Mouse (Mus musculus): ENCODE results near the gene Selenbp2. TPM values are rescaled to one million over a fixed set of nuclear protein-coding genes. Genes with fewer than 3 reads are reported as not detected.
"Not testable (repeated sequence)": the region's sequence is repeated elsewhere in the genome, so short reads cannot be mapped to it uniquely, and the experiment has no call there.

The Selenbp2 gene
- polyA plus RNA-seq, 1 experiment, result 1.1 TPM

DNA sequence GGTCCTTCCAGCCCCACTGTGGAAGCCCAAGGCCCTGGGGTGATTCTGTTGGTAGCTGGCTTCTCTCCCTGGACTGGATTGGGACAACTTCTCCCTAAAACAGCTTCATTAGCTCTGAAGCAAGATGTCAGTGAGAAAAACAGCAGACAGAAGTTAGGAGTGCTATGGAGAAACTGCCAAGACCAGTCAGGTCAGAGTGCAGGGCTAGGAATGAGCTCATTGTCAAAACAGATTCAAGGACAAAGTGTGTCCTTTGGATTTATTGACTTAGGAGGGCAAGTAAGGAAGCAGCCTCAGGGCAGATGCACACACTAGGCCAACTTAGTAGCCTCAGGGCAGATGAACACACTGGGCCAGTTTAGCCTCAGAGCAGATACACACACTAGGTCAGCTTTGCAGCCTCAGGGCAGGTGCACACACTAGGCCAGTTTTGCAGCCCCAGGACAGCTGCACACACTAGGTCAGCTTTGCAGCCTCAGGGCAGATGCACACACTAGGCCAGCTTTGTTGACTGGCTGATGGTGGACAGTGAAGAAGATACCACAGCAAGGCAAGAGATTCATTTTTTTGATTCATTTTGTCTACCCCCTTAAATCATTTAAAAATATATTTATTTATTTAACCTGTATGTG is 2.6 kb upstream of the Selenbp2 start:
- no peak overlapping the region for H3K27ac ChIP-seq (ENCODE audit: insufficient read depth, low read length)
- no peaks in the 10 kb centered on the region for H3K4me1 ChIP-seq (ENCODE audit: control insufficient read depth, insufficient read depth, insufficient read length)
- no peaks in the 10 kb centered on the region for H3K36me3 ChIP-seq (ENCODE audit: control insufficient read depth, insufficient read depth, low read length)
- H3K4me3 ChIP-seq (ENCODE audit: extremely low read depth, insufficient read depth, insufficient read length), result no peak overlapping the region
- DNase-seq (ENCODE audit: low read depth in 1 of 2, low spot score in 2 of 2), result no peak
- TF ChIP-seq POLR2A (IDR thresholded peaks at IDR 0.05; ENCODE audit: low read depth, low read length) (no peak), CTCF (IDR thresholded peaks at IDR 0.05; ENCODE audit: extremely low read depth, insufficient read depth, insufficient read length, insufficient replicate concordance) (no peak)
- H3K27me3 ChIP-seq (ENCODE audit: control insufficient read depth, insufficient read depth, low read length), result no peaks in the 10 kb centered on the region

DNA sequence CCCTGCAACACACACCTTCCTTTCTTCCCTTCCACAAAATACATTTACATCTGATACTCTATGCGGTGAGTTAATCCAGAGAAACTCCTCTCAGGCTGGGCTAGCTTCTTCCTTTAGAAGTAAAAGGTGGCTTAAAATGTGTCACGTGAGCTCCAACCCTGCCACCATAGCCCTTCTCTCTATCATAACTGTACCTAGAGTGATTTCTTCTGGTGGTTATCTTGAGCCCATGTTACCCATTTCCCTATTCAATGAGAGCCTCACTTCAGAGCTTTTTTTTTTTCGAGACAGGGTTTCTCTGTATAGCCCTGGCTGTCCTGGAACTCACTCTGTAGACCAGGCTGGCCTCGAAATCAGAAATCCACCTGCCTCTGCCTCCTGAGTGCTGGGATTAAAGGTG is 1.7 kb upstream of the Selenbp2 start:
- DNase-seq (ENCODE audit: low read depth in 1 of 2, low spot score in 2 of 2); H3K4me1 ChIP-seq (ENCODE audit: control insufficient read depth, insufficient read depth, insufficient read length); H3K4me3 ChIP-seq (ENCODE audit: extremely low read depth, insufficient read depth, insufficient read length); H3K27ac ChIP-seq (ENCODE audit: insufficient read depth, low read length); H3K27me3 ChIP-seq (ENCODE audit: control insufficient read depth, insufficient read depth, low read length); H3K36me3 ChIP-seq (ENCODE audit: control insufficient read depth, insufficient read depth, low read length): not testable (repeated sequence)
- WGBS, result 88% methylated on average over 4 of the region's 4 CpGs

DNA sequence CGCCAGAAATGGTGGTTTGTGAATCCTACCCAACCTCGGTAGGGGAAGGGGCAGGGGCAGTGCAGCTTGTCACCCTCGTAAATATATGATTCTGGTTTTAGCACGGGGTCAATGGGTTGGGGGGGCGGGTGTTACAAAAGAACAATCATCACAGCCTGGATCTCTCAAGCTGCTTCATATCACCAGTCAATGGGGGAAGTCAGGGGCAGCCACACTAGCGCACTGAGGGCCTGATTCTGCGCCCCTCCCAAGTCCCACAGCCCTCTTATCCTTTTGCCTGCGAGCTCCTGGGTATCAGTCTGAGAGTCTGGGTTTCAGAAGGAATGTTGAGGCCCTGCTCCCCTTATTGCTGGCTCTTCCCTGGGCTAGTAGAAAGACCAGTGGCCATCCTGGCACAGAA is 518 bp downstream of the Selenbp2 start:
- H3K27ac ChIP-seq (ENCODE audit: insufficient read depth, low read length); H3K4me1 ChIP-seq (ENCODE audit: control insufficient read depth, insufficient read depth, insufficient read length); DNase-seq (ENCODE audit: low read depth in 1 of 2, low spot score in 2 of 2); H3K27me3 ChIP-seq (ENCODE audit: control insufficient read depth, insufficient read depth, low read length); H3K4me3 ChIP-seq (ENCODE audit: extremely low read depth, insufficient read depth, insufficient read length); H3K36me3 ChIP-seq (ENCODE audit: control insufficient read depth, insufficient read depth, low read length): not testable (repeated sequence)
- WGBS, result 36% methylated on average over 6 of the region's 8 CpGs

DNA sequence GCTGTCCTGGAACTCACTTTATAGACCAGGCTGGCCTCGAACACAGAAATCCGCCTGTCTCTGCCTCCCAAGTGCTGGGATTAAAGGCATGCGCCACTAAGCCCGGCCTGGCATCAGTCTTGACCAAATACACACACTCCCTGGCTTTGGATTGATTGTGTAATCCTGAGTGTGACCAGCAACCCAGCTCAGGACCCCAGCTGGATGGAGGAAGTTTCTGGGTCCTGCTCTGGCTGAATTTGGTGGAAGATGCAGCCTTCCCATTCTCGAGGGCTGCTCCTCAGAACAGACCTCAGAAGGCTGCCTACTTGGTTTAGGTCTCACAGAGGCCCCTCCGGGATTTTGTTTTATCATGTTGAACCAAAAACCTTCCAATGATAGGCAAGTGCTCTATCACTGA is 2.2 kb downstream of the Selenbp2 start:
- not testable (repeated sequence) for H3K4me1 ChIP-seq (ENCODE audit: control insufficient read depth, insufficient read depth, insufficient read length); H3K27ac ChIP-seq (ENCODE audit: insufficient read depth, low read length); H3K27me3 ChIP-seq (ENCODE audit: control insufficient read depth, insufficient read depth, low read length); DNase-seq (ENCODE audit: low read depth in 1 of 2, low spot score in 2 of 2); H3K36me3 ChIP-seq (ENCODE audit: control insufficient read depth, insufficient read depth, low read length); H3K4me3 ChIP-seq (ENCODE audit: extremely low read depth, insufficient read depth, insufficient read length)
- WGBS, result 85% methylated on average over 6 of the region's 6 CpGs

DNA sequence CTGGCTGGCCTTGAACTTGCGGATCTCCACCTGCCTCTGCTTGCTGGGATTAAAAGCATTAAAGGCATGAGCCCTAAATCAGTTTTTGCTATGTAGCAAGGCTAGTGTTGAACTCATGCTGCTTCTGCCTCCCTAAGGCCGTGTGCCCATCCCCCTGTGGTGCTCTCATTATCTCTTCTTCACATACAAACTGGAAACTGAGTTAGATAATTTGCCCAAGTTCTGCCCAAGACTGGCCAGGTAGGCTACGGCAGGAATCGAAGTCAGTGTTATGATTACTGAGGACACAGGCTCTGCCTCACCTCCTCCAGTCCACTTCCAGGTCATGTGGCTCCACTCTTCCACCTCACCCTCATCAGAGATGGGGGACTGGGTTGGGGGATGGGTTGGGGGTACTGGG is 2.9 kb downstream of the Selenbp2 start:
- H3K27ac ChIP-seq (ENCODE audit: insufficient read depth, low read length); H3K36me3 ChIP-seq (ENCODE audit: control insufficient read depth, insufficient read depth, low read length); H3K4me1 ChIP-seq (ENCODE audit: control insufficient read depth, insufficient read depth, insufficient read length); H3K27me3 ChIP-seq (ENCODE audit: control insufficient read depth, insufficient read depth, low read length); H3K4me3 ChIP-seq (ENCODE audit: extremely low read depth, insufficient read depth, insufficient read length); DNase-seq (ENCODE audit: low read depth in 1 of 2, low spot score in 2 of 2): not testable (repeated sequence)
- WGBS, result 85% methylated on average over 4 of the region's 4 CpGs

DNA sequence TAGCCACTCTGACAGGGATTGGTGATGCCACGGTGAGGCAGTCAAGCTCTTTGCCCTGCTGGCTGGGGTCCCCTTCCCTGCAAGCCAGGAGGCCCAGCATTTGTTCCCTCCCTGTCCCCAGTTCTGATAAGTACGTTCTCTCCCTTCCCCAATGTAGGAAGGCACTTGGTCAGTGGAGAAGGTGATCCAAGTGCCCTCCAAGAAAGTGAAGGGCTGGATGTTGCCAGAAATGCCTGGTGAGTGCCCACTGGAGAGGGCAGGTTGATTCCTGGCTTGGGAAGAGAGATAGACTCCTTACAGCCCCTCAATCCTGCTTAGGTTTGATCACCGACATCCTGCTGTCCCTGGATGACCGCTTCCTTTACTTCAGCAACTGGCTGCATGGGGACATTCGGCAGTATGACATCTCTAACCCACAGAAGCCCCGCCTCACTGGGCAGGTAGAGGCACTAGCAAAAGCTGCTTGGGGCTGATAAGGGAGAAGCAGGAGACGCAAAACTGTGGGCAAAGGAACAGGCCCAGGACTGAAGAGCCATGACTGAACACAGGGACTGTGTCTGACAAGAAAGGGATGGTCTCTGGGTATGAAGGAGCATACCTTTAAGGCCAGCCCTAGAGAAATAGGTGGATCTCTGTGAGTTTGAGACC is 8.9 kb downstream of the Selenbp2 start:
- H3K36me3 ChIP-seq (ENCODE audit: control insufficient read depth, insufficient read depth, low read length); H3K4me1 ChIP-seq (ENCODE audit: control insufficient read depth, insufficient read depth, insufficient read length); H3K27me3 ChIP-seq (ENCODE audit: control insufficient read depth, insufficient read depth, low read length); DNase-seq (ENCODE audit: low read depth in 1 of 2, low spot score in 2 of 2); H3K27ac ChIP-seq (ENCODE audit: insufficient read depth, low read length); H3K4me3 ChIP-seq (ENCODE audit: extremely low read depth, insufficient read depth, insufficient read length): not testable (repeated sequence)
- WGBS, result 83% methylated on average over 7 of the region's 7 CpGs

DNA sequence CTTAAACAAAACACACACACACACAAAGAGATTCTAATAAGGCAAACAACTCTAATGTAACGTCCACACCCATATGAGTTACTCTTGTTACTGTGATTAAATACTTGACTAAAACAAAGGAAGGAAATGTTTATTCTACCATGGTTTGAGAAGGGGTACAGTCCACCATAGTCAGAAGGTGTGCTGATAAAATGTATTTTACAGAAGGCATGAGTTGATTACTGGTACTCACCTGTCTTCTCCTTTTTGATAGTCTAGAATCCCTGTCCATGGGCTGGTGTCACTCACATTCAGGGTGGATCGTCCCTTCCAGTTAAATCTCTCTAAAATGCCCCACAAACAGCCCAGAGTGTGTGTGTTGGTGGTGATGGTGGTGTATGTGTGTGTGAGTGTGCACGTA is 9.5 kb downstream of the Selenbp2 start:
- TF ChIP-seq CTCF (IDR thresholded peaks at IDR 0.05; ENCODE audit: extremely low read depth, insufficient read depth, insufficient read length, insufficient replicate concordance), result no peak
- TF ChIP-seq POLR2A (IDR thresholded peaks at IDR 0.05; ENCODE audit: low read depth, low read length), result no peak
- no peak overlapping the region for H3K4me3 ChIP-seq (ENCODE audit: extremely low read depth, insufficient read depth, insufficient read length)
- H3K27me3 ChIP-seq (ENCODE audit: control insufficient read depth, insufficient read depth, low read length), result no peaks in the 10 kb centered on the region
- no peak overlapping the region for H3K27ac ChIP-seq (ENCODE audit: insufficient read depth, low read length)
- WGBS, result 79% methylated on average over 3 of the region's 3 CpGs
- no peaks in the 10 kb centered on the region for H3K4me1 ChIP-seq (ENCODE audit: control insufficient read depth, insufficient read depth, insufficient read length)
- H3K36me3 ChIP-seq (ENCODE audit: control insufficient read depth, insufficient read depth, low read length), result no peaks in the 10 kb centered on the region
- no peak for DNase-seq (ENCODE audit: low read depth in 1 of 2, low spot score in 2 of 2)

- DNase-seq (ENCODE audit: low read depth in 1 of 2, low spot score in 2 of 2); H3K4me3 ChIP-seq (ENCODE audit: extremely low read depth, insufficient read depth, insufficient read length); H3K27ac ChIP-seq (ENCODE audit: insufficient read depth, low read length); H3K27me3 ChIP-seq (ENCODE audit: control insufficient read depth, insufficient read depth, low read length); H3K4me1 ChIP-seq (ENCODE audit: control insufficient read depth, insufficient read depth, insufficient read length); H3K36me3 ChIP-seq (ENCODE audit: control insufficient read depth, insufficient read depth, low read length): not testable (repeated sequence)
- TF ChIP-seq CTCF (IDR thresholded peaks at IDR 0.05; ENCODE audit: extremely low read depth, insufficient read depth, insufficient read length, insufficient replicate concordance), result peak; percentile 14; the same call in 1 of the 2 replicates
- WGBS, result 19% methylated on average over 3 of the region's 3 CpGs
Observed at GRCm38 (mm10) chr3:94703364-94703763, 10.0 kb downstream of the Selenbp2 start.

DNA sequence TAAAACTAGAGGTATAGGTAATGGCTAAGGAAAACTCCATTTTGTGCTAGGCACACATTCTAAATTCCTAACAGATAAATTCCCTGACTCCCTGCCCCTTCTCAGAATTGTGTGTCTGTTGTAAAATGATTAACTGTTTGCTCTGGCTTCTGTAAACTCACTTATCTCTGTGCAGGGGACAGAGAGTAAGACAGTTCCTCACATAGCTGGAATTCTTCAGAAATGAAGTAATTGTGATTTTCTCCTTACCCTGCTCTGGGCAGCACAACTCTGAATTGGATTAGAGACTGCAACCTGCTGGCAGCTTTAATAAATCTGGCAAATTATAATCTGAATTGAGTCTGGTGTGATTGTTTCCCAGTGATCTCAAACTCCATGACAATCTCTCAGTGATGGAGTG is 17.2 kb downstream of the Selenbp2 start:
- not testable (repeated sequence) for DNase-seq (ENCODE audit: low read depth in 1 of 2, low spot score in 2 of 2); H3K36me3 ChIP-seq (ENCODE audit: control insufficient read depth, insufficient read depth, low read length); H3K27ac ChIP-seq (ENCODE audit: insufficient read depth, low read length); H3K4me3 ChIP-seq (ENCODE audit: extremely low read depth, insufficient read depth, insufficient read length); H3K27me3 ChIP-seq (ENCODE audit: control insufficient read depth, insufficient read depth, low read length); H3K4me1 ChIP-seq (ENCODE audit: control insufficient read depth, insufficient read depth, insufficient read length)

DNA sequence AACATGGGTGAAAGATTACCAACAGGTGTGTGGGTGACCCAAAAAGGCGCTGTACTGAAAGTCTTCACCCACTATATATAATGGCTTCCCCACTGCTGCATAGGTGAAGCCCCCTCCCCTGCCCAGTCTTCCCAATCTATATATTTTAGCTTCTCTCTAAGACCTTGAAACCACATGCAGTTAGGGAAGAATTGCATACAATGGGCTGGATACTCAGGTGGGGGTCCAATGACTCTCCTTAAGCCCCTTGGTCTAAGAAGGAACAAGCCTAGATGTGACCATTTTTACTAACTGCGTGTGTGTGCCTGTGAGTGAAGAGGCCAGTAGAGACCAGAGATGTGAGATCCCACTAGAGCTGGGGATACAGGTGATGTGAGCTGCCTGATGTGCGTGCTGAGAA is 20.1 kb downstream of the Selenbp2 start:
- not testable (repeated sequence) for DNase-seq (ENCODE audit: low read depth in 1 of 2, low spot score in 2 of 2); H3K36me3 ChIP-seq (ENCODE audit: control insufficient read depth, insufficient read depth, low read length); H3K4me3 ChIP-seq (ENCODE audit: extremely low read depth, insufficient read depth, insufficient read length); H3K27me3 ChIP-seq (ENCODE audit: control insufficient read depth, insufficient read depth, low read length); H3K4me1 ChIP-seq (ENCODE audit: control insufficient read depth, insufficient read depth, insufficient read length); H3K27ac ChIP-seq (ENCODE audit: insufficient read depth, low read length)
- WGBS, result 84% methylated on average over 3 of the region's 3 CpGs

GRCm38 (mm10) chr3:94718253-94718652 is 24.9 kb downstream of the Selenbp2 start:
- WGBS, result 79% methylated on average over 1 of the region's 1 CpGs
- not testable (repeated sequence) for H3K4me1 ChIP-seq (ENCODE audit: control insufficient read depth, insufficient read depth, insufficient read length); H3K4me3 ChIP-seq (ENCODE audit: extremely low read depth, insufficient read depth, insufficient read length); H3K27me3 ChIP-seq (ENCODE audit: control insufficient read depth, insufficient read depth, low read length); DNase-seq (ENCODE audit: low read depth in 1 of 2, low spot score in 2 of 2); H3K36me3 ChIP-seq (ENCODE audit: control insufficient read depth, insufficient read depth, low read length); H3K27ac ChIP-seq (ENCODE audit: insufficient read depth, low read length)
